Mouse (Mus musculus): ENCODE data around the gene Olfr747.
"Not testable (repeated sequence)": the region's sequence is repeated elsewhere in the genome, so short reads cannot be mapped to it uniquely, and the experiment has no call there.

Olfr747 gene

DNA sequence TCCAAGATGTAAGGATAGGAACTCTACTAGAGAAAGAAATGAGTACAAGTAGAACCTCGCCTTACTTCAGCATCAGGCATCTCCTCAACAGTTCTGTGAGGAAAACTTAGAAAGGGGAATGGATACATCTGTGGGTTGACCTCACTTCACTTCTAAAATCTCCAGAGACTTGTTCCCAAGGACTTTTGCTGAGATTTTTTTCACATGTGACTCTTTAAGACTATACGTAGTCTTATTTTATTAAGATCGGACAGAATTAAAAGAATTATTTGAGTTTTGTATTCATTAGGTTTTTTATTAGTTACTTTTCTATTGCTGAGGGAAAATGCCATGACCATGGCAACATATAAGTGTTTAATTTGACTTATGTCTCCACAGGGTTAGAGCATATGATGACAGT is at the start of gene Olfr747:
Gene Olfr747 (minus strand): TSS at position 101 of the 400 bp plus-strand sequence.
- DNase-seq: no peak

DNA sequence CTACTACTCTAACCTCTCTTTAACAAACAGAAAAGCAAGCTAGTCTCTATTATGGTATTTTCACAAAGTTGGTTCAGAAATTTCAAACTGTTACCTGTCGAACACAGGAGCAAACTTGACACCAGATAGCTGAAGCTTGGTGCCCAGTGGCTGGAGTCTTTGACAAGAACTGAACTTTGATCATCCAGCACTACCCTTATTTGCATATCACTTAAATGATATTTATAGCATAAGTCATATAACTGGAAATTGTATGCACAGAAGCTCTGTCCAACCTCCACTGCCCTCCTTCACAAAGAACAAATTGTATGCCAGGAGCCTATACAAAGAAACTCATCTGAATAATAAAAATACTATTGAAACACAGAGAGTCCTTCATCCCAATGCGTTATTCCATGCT is 48.6 kb upstream of the Olfr747 start:
- DNase-seq: no peak

DNA sequence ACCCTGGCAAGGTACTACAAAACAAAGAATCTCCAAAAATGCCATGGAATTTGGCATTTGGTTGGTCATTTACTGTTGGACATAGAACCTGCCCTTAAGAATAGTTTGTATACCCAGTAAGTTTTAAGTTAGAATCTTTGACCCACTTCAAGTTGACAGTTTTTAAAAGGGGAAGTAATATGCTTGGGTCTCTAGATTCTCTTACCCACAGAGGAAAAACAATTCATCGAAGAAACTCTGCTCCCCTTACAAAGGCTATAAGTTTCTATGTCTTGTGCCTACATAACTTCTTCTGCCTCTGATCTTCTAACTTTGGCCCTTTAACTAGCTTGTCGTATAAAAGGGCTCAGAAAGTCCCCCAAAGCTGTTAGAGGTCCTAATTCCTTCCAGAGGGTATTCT is 47.3 kb upstream of the Olfr747 start:
- DNase-seq: no peak

DNA sequence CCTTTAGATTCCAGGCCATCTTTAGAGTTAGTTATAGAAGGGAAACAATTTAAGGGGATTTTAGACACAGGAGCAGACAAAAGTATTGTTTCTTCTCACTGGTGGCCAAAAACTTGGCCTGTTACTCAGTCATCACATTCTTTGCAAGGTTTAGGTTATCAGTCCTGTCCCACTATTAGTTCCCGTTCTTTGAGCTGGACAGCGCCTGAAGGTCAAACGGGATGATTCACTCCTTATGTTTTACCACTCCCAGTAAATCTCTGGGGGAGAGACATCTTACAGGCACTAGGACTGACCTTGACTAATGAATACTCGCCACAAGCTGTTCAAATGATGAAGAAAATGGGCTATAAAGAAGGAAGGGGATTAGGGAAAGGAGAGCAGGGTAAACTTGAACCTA is 29.4 kb upstream of the Olfr747 start:
- not testable (repeated sequence) for DNase-seq

DNA sequence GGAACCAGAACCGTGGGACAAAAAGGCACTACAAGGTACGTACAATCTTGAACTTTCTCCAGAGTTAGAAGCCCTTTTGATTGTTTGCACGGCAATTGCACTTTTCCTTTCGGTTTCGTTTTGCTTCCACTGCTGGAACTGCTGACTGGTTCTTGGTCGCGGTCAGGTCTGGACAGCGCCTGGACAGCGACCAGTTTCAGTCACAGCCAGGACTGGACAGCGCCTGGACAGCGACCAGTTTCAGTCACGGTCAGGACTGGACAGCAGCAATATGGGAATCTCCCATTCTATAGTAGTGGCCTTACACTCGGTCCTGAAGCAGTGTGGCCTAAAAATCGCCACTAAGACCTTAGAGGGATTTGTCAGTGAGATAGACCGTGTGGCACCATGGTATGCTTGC is 26.9 kb upstream of the Olfr747 start:
- DNase-seq: not testable (repeated sequence)

DNA sequence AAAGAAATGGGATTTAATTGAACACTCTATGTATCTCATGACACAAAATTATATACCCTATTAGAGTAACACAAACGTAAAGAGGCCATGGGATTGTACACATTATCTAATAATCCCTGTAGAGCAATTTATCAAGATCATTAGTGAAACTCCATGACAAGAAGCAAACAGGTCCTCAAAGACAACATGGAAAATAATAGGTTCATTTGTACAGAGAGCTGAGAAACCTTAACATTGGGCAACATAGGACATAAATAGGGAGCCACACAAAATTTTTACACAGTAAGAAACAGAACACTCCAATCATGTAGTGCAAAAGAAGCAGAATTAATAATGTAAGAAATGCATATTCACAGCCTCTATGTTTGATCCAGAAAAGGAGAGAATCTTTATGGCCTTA is 14.1 kb upstream of the Olfr747 start, which contains the start of gene Olfr748:
Gene Olfr748 (plus strand): TSS at position 301 of the 400 bp plus-strand sequence.
- DNase-seq: no peak

DNA sequence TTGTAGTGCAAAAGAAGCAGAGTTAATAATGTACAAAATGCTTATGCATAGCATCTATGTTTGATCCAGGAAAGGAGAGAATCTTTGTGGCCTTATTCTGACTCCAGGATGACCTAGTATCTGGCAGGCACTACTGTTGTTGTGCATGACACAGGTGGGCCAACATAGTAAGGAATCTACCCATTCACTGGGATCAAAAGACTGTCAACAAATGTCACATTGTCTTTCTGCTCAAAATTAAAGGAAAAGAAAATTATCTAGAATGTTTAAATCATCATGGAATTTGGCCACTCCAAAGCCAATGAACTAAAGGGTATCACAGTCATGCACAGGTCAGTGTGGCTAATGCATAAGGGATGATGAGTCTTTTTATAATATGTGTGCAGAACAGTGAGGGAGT is 46.2 kb downstream of the Olfr747 start, which contains the start of gene Olfr746:
Gene Olfr746 (plus strand): TSS at position 301 of the 400 bp plus-strand sequence.
- no peak for DNase-seq

DNA sequence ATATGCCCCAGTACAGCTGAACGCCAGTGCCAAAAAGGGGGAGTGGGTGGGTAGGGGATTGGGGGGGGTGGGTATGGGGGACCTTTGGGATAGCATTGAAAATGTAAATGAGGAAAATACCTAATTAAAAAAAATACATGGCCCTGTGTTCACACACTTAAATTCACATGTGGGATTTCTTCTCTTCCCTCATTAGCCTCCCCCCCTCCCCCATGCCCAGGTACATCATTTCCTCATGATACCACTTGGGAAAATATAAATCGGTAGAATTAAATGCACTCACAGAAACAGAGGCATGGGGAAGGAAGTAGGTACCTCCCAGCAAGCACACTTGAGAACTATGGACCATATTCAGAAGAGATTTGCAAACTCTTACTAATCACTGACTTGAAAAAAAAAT is 53.9 kb downstream of the Olfr747 start, which contains the start of gene Olfr745:
Gene Olfr745 (plus strand): TSS at position 301 of the 400 bp plus-strand sequence.
- DNase-seq: no peak

Data from B cell, adult 2 months (primary cell).